Mouse (Mus musculus) granulocyte monocyte progenitor cell, adult 5-6 weeks (primary cell): ENCODE measurements around the gene Fancf. TPM values are rescaled to one million over a fixed set of nuclear protein-coding genes. Genes with fewer than 3 reads are reported as not detected.

Experiments used
- ATAC-seq: replicated peaks from 2 replicates; pipeline ENCODE4 v1.8.0; 2016; ENCODE audit warnings: mild to moderate bottlenecking, moderate TSS enrichment, inconsistent platforms; ENCODE audit not compliant: poor library complexity, severe bottlenecking
- total RNA-seq, 2 experiments: library from RNA; stranded (forward) in 1 of 2; stranded (reverse) in 1 of 2; fragments of 200-712, 200-1000 nt in 1 of 2; fragments of >200 nt in 1 of 2; fragmentation: Nextera tagmentation in 1 of 2; gene quantifications; 2 replicates each; pipeline ENCODE4 v1.2.3; 2014 to 2017

Fancf gene
- total RNA-seq (2014; fragmentation: Nextera tagmentation) (7.8 and 12.7 TPM in 2 replicates), total RNA-seq (2017) (10.7 and 11.8 TPM in 2 replicates)

DNA sequence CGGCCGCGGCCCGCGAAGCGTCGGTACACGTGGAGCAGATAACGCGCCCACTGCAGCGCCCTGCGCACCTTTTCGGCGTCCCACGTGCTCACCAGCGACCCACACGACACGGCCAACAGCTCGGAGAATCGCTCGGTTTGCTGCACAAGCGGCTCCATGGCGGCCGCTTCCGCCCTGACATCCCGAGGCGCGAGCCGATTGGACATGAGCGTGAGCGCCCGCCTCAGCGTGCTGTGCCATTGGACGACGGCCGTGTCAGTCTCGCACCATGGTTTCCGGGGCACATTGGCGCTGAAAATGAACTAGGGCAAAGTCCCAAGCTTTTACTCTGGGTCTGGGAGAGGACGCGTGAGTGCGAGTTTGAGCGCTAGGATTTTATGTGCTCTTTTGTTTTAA lies at the start of gene Fancf:
Fancf (minus strand) TSS at position 171 of the 396 bp plus-strand sequence.
- ATAC-seq = peak; percentile 92

DNA sequence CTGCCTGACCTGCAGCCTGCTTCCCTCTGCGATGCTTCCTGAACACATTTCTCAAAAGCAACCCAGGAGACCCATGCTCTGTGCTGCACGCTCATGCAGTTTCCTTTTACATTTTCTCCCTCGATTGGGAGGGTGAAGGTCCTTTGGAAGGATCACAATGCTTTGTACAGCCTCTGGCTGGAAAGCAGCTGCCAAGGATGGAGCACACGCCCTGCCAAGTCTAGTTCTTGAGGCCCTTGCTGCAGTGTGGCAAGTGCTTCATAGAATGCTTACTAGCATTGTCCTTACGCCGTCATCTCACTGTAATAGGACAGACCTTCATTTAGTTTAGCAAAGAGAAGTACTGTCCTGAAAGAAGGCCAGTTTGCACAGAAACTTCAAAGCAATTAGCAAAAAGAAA lies 37.0 kb upstream of the Fancf start:
- no peak for ATAC-seq

DNA sequence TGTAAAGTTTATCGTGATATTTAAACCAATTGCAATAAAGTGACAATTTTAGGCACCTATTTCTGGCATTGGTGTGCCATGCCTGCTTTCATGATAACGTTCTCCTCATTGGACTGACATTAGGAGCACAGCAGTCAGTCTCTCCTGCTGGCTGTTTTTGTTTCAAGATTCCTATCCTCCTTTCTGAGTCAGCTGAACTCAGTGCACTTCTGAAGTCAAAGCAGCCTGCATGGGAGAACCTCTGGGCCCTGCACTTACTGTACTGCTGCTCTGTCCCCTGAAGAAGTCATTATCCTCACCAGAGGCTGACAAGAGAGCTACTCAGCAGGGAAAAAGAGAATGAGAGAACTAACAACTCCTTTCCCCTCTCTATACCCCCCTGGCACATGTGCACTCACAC lies 32.9 kb upstream of the Fancf start:
- ATAC-seq = no peak

DNA sequence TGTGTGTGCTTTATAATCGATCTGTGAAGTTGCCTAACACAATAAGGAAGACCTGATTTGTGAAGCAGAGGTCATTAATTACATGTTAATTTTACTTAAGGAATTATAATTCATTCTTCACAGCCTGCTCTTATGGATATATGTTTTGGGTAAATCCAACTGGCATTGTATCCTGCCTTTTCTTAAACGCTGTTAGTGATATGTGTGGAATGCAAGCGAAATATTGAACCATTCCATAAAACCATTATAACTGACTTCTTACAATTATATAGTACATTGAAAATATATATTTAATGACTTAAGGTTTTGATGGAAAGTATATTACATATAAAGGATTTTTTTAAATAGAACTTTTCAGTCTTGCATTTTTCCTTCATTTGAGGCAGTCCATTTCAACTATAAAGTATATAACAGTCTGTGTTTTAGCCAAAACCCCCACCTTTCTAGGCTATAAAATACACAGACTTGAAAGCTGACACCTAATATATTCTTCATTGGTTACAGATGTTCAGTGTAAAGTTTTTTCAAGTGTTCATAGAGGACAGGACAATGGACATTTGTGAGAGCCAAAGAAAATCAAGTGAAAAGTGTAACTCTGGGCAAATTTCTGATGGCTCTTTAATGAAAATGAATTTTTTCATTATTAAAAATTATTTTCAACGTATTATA lies 32.2 kb upstream of the Fancf start:
- ATAC-seq = no peak

DNA sequence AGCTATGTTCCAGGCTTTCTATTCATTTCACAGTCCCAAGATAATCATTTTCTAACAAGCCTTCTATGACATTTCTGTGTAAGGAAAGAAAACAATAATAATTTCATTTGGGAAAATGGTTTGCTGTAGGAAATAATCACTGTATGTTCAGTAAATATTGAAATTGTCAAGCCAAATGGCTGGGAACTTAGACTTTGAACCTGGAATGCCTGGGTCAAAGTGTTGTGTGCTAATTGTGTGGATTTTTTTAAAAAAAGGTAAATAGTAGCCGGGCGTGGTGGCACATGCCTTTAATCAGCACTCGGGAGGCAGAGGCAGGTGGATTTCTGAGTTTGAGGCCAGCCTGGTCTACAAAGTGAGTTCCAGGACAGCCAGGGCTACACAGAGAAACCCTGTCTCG lies 30.9 kb upstream of the Fancf start:
- no peak for ATAC-seq

DNA sequence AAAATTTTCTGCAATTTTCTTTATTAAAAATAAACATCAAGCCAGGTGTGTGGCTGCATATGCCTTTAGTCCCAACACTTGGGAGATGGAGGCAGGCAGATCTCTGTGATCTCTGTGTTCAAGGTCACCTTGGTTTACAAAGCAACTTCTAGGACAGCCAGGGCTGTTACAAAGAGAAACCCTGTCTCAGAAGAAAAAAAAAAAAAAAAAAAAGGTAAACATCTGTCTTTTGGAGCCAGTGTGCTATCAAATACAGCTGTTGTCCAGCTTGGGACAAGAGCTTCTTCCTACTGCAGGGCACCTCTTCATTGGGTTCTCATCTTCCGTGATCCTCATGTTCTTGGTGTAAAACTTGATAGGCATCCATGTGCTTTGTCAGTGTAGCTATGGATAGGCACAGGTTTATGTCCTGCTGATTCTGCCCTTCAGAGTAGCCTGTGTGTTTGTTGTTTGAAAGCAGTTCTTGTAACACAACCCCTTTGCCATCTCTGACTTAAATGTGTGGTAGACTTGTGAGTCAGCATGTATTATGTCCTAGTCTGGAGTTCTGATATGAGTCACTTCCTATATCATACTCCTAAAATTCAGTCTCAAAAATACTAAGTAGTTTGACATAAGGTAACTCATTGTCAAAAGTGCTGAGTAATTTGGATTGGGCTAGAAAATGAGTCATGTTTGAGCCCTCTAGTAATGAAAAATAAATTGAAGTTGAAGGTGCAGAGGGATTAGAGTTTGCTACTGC lies 30.3 kb upstream of the Fancf start:
- ATAC-seq = no peak

DNA sequence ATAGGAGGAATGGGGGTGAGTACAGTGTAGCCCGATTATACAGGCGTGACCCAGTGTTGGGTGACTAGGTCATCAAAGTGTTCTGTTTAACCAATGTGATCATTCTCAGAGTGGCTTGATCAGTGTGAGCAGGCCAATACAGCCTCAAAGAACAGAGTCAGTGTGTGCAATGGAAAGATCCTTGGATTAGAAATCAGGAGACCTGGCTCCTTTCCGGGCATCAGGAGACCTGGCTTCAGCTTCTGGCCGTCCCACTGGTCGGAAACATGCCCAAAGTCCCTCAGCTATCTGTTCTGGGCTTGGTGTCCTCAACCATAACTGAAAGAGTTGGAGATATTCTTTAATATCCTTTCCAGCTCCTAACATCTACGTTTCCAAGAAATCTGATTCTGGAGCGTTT lies 27.5 kb upstream of the Fancf start:
- no peak for ATAC-seq

DNA sequence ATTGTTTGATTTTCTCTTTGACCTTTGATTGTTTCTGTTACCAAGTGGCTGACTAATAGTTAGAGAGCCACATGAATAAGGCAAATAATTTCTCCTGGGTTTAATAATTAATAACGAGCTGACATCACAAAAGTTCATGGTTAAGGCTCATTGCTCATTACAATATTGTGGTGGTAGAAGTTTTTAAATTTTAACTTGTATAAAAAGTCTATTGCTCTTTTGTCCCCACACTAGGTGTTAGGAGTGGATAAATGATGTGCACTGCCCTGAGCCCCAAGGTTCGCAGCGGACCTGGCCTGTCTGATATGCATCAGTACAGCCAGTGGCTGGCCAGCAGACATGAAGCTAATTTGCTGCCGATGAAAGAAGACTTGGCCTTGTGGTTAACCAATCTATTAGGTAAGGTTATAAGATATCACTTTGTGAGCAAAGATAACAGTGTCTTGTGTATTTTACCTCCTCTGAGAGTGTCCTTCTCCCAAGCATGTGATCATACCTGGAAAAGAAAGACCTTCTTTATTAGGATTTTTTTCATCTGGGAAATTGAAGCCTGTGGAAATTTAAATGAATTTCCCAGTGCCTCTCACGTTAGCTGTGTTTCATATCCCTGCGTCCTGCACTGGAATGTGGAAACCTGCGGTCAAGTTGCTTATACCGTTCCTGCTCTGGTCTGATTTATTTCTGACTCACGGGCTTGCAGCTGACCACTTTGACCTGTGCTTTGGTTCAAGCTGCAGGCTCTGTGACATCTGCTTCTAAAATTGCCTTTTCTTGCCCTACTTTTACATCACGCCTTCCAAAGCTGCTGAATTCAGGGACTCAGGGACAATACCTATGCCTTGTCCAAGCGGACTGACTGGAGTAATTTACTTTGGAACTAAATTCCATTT lies 25.9 kb upstream of the Fancf start:
- no peak for ATAC-seq

DNA sequence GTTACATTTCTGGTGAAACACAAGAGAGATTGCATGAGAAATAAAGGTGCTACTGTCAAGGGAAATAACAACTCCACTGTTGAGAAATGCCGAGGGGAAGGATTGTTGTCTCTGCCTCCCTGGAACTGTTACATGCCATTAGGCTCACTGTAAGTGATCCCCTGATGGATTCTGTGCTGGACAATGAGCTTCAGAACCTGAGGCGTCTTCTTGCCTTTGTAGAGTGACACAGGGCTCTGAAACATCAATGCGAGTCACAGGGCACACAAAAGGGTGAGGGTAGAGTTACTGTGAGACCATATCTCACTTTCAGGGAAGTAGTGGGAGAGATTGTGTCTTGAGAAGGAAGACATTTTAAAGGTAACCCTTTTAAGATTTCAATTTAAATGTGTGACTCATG lies 23.3 kb upstream of the Fancf start:
- ATAC-seq = no peak

DNA sequence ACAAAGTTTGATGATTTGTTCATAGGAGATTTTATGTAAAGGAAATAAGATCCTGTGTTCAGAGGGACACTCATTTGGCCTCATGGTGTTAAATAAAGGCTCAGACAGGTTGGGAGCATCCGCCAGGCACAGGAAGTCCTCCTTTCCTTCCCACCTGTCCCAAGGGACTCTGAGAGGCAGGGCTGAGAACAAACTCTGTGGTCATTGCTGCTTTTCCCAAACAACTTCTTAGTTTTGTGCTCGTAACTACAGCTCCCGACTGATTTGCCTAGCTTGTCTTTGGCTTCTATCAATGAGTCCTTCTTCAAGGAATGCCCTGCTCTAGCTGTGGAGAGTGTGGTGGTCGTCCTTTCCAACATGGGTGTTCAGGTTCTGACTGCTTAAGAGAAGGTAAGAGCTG lies 18.1 kb upstream of the Fancf start:
- ATAC-seq = no peak

DNA sequence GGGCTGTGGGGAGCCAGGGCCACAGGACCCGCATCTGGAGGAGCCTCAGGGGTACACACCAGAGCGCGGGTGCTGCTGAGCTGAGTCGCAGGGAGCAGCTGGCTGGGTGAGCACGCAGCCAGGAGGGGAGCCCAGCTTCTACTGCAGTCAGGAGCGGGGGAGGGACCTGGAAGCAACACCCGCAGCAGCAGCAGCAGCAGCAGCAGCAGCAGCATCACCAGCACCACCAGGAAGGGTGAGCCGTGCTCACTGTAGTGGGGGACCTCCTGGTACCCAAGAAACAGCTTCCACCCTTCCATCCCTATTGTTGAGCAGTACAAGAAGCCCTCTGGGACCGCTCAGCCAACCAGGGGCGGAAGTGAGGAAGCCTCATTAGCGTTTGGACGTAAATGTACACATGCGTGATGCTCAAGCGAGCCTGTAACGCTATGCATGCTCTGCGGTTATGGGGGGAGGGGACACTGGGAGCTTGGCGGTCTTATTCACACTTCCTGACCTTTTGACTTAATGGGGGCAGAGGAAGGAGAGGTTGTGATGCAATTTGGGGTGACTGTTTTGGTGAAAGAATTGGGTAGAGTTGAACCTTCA lies 17.2 kb upstream of the Fancf start:
- peak; percentile 99 for ATAC-seq

DNA sequence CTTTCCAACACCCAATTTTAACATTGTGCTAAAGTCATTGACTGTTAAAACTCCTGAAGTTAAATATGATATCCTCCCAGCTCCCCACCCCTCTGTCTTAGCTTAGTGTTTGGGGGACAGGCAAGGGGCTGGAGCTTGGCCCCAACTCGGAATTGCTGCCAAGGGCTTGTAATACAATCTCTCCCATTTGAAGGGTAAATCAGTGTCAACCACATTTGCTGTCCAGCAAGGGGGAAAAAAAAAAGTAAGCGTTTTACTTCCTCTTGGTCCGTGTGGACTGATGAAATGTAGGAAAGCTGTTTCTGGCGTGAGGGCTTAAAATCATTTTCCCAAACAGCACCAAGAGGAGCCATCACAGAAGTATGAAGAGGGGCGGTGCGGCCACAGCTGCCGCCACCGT lies 16.7 kb upstream of the Fancf start:
- no peak for ATAC-seq

DNA sequence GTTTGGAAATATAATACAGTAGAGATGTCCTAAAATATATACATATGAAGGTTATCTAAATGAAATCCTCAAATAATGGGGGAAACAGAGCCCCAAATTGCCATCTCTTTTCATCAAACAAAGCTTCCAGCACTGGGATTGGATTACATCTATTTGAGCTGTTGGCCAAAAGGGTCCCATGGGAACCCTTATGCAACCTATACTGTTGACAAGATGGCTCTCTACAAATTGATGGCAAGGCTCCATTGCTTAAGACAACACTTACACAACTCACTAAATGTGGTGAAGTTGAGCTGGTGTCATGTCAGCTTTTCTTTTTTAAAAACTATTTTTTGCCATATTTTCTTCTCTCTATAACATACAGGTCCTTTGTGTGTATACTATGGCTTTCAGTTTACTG lies 14.2 kb upstream of the Fancf start:
- no peak for ATAC-seq

DNA sequence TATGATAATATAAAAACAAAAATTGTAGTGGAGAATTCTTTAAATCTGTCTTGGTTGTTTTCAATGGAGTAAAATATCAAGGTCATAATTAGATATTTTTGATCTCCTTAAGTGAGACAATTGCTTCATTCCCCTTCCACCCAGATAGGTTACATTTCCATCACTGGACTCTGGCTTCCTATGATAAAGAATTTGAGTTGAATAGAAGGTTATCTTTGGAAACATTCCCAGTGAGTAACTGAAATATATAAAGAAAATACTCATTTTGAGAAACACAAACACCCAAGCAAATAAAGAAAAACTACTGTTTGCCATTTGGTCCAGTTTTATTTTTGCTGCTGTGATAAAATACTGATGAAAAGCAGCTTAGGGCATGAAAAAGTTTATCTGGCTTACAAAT lies 10.5 kb upstream of the Fancf start:
- no peak for ATAC-seq

DNA sequence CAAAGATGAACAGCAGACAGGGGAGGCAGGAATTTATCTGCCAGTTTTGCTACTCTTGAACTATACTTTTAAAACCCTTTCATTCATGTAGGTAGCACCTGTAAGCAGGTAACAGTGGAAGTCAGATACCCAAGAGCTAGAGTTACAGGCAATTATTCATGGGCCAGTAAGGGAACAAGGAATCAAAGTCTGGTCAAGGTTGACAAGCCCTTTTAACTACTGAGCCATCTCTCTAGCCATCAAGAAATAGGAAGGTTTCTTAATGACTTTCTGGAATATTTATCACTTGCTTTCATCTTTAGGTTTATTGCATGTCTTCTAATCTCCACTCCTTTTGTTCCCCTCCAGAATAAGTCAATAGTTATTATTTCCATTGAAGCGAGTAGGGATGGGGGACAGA lies 10.0 kb upstream of the Fancf start:
- ATAC-seq = no peak

DNA sequence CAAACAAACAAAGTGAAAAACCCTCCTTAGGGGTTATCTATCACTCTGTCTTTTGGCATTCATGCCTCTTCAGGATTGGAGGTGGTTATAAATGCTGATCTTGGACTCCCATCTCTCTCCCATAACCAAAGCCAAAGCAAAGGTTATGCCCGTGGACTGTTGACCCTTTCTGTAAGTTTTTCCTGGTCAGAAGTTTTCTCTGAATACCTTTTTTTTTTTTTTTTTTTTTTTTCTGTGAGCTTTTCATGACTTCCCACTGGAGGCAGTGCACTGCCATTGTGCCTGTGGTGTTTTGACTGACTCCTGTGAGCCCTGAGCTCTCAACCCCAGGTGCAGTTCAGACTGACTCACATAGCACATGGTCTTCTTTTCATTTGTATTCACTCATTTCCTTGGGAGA lies 5.9 kb upstream of the Fancf start:
- no peak for ATAC-seq

DNA sequence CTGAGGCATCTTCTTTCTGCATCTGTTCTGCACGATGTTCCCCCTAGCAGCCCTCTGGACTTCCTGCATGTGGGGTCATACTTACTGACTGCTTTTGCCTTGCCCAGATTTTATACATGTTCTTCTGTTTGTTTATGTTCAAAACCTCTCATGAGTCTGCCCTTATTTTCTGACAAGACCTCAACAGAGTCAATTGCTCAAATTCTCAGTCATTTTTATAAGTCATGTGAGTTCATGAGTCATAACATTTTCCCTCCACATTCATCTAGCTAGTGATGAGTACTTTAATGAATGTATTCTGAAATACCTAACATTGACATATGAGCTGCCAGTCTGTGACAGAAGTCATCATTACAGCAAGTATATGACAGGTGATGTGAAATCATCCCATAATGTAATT lies 3.3 kb upstream of the Fancf start:
- ATAC-seq = no peak

DNA sequence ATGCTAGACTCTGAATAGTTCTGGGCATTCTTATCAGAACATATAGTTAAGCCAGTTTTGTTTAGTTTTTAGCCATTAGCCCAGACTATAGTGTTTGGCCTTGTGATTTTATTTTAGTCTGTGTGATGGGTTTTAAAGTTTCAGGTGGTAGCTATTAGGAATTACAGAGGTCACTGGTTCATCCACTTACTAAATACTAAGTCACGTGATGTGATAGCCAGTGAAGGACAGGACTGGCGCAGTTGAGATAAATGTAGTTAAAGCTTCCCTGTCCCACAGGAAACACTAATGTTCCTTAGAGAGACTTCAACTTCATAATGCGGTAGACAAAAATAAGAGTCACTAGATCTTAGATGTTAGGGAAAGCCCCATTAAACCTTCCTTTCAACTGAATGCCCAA lies 775 bp upstream of the Fancf start:
- no peak for ATAC-seq

DNA sequence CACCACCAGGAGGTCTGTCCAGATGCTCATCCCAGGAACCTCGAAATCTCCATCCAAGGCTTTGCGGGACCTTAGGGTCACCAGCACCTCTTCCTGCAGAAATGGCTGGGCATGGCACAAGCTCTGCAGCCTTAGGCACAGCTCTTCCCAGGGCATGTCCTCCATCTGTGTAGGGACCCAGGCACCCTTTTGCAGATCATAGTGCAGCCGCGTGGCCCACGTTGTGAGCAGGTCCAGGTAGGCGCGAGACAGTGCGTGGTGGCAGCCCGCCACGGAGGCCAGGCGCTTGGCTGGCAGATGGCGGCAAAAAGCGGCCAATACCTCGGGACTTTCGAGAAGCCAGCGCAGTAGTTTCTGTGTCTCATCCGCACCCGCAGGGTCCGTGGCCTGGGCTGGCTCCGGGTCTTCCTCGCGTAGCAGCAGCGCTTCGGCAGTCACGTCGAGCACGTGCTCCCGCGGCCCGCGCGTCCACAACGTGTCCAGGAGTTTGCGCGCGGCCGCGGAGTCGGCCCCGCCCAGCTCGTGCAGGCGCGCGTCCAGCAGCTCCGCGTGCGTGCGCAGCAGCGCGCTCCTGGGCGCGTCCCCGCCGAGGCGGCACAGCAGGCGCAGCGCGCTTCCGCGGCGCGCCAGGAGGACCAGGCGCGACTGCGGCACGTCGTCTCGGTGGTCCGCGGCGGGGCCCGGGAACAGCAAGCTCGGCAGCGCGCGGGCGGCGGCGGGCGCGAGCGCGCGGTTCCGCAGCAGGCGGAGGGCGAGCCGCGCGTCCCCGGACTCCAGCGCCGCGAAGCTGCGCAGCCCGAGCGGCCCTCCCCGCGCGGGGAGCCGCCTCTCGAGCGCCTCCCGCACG lies 594 bp downstream of the Fancf start, which contains the start of gene Gas2:
Gas2 (plus strand) TSS at position 766 of the 847 bp plus-strand sequence.
- ATAC-seq = peak; percentile 76
